Mouse (Mus musculus): Measurements from ENCODE around the gene Krt32.

Gene Krt32

GRCm38 (mm10) chr11:100087861-100088260 is at the start of gene Krt32:
Gene Krt32, minus strand, starts transcription at chr11:100088226.
- DNase-seq (ENCODE audit: low spot score), result no peak

DNA sequence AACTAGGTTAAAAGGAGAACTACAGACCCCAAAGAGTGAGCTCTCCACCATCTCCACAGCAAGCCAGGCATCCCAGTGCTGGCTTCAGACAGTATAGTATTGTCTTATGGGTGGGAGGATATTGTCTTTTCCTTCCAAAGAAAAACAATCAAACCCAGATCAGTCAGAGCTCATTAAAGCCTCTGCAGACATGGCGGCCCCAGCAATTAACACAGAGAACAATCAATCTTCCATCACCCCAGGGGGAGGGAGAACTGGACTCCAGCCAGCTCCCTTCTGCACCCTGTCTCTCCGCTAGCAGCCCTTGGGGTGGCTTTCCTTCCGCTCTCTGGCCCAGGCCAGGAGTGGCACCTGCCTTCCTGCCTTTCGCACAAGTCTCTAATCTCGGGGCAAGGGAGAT is 49.7 kb upstream of the Krt32 start:
- DNase-seq (ENCODE audit: low spot score), result no peak

- DNase-seq (ENCODE audit: low spot score), result no peak
Measured at GRCm38 (mm10) chr11:100136559-100136958, 48.5 kb upstream of the Krt32 start.

DNA sequence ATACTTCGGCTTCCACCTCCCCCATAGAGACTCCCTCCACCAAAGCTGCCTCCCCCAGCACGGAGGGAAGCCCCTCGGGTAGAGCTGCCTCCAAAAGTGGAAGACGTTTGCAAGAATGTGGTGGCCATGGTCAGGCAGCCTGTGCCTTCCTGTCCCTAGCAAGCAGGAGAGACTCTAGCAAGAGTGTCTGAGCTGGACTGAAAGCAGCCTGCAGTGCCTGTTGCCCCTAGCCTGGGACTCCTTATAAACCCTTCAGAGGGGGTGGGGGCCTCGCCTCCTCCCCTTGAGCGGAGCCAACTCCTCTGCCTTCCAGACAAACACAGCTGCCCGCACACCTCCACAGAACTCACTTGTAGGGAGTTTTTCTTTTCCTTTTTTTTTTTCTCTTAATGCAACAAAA is 47.7 kb upstream of the Krt32 start, which contains the start of gene Krt15:
Krt15 (minus strand) TSS at position 198 of the 400 bp plus-strand sequence.
- DNase-seq (ENCODE audit: low spot score), result no peak

GRCm38 (mm10) chr11:100124901-100125300 is 36.9 kb upstream of the Krt32 start:
- DNase-seq (ENCODE audit: low spot score), result no peak

DNA sequence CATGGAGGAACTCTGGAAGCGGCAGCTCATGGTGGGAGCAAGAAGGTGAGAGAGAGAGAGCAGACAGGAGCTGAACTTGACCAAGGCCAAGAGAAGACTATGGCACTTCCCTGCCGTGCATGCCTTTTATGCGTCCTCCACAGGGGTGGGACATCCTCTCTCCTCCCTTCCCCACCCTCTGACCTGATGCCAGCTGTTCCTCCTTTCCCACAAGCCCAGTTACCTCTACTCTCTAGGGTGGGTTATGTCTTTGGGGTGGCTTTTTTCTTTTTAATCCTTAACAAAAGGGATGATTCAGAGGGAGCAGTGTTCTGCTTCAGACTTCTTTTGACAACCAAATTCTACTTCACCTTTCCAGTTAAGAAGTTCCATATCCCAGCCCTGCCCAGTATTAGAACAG is 33.4 kb upstream of the Krt32 start, which contains the start of gene Krt13:
Krt13 (minus strand) TSS at position 101 of the 400 bp plus-strand sequence.
- no peak for DNase-seq (ENCODE audit: low spot score)

DNA sequence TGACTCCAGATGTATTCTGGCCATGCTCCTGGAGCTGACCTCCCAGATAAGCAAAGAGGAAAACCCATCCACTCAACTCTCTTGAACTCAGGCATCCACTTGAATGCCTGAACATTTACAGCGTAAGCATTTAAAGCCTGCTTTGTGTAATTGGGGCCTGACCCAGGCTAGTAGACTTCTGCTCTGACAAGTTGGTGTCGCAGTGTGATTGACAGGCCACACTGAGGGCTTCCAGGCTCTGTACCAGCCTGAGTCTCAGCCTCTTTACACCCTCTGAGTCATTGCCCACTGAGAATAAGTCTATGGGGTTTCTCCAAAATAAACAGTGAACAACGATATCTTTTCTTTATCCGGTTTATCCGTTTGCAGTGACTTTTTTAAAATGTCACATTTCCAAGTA is 32.3 kb upstream of the Krt32 start:
- peak; percentile 23 for DNase-seq (ENCODE audit: low spot score)

DNA sequence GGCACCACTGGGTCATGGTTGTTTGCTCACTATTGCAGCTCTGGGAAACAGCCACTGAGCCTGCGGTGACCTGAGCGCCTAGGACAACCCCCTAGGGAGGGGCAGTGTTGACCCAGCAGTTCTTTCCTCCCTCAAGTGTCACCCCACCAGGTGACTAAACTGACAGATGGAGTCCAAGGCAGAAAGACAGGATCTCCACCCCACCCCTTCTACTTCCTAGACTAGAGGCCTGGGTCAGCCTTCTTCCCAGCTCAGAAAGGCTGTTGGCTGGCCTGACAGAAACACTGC is 25.7 kb upstream of the Krt32 start:
- peak; percentile 52 for DNase-seq (ENCODE audit: low spot score)

DNA sequence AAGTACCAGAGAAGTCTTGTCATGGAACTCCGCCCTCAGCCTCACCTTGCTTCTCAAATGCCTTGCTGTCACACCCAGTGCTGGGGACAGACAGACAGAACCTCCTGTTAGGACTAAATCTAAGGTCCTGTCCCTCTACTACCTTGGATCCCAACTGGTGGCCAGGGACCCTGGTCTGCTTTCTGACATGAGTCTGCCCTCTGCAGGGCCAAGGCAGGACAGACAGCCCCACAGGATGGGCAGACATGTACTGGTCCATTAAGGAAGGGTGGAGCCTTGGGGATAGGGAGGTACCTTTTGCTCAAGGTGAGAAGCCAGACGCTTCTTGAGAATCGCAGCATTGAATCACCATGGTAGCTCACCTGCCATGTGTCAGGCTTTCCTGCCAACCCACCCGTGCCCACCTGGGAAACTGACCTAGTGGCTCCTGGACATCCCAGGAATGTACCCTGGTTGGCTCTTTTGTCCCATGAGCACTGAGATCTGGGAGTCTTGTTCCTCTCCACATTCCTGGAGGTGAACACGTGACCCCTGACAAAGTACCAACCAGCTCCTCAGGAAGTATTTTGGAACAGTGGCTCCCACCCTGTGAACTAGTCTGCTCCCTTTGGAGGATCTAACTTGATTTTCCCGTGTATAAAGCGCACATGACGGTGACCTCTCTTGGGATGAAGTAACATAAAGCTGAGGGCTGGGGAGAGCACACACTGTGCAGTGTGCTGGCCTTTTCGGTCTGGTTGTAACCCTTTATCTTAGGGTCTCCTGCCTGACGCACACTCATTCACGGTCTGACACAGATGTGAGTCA is 25.1 kb upstream of the Krt32 start:
- DNase-seq (ENCODE audit: low spot score), result no peak

DNA sequence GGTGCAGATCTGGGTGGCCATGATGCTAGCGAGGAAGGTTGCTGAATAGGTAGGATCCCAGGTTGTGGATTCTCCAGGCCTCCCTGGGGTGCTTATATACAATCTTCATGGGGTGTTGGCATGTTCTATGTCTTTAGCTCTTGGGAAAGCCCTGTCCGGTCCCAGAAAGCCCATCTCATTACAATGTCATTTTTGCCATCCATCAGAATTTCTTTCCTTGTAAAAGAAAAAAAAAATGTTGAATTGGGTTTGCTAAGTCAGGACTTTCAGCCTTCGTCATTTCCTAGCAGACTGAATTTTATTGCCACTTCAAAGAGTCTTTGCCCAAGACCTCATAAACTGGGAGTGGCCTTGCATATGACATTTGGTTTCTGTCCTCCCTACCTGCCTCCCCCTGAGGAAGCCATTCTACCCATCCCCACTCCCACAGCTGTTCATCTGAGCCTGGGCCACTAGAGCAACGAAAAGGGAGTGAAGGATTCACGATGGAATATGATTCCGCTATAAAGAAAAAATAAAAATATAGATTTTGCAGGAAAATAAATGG is 17.6 kb upstream of the Krt32 start, which contains the start of gene Krt36:
Krt36 (minus strand) TSS at position 51 of the 547 bp plus-strand sequence.
- no peak for DNase-seq (ENCODE audit: low spot score)

- no peak for DNase-seq (ENCODE audit: low spot score)
Measured at GRCm38 (mm10) chr11:100102693-100103429, 14.8 kb upstream of the Krt32 start.

DNA sequence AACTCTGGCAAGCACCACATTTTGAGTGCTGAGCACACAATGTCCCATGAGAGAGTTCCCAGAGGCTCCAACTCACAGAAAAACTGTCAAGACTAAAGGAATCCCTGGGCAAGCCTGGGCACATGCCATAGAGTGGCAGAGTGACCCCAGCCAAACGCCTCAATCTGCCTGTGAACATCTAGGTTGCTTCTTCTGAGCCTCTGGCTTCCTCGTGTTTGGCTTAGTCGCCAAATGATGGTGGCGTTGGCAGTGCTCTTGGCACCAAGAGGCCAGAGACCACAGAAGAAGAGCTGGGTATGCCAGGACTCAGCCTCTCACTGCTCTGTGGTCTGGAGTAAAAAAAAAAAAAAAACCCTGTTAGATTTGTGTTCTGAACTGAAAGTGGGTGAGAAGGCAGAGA is 12.4 kb upstream of the Krt32 start:
- no peak for DNase-seq (ENCODE audit: low spot score)

GRCm38 (mm10) chr11:100097819-100098218 is 9.8 kb upstream of the Krt32 start:
- DNase-seq (ENCODE audit: low spot score), result no peak

GRCm38 (mm10) chr11:100096141-100096540 is 8.1 kb upstream of the Krt32 start, which contains the start of gene Krt35:
Gene Krt35, minus strand, starts transcription at chr11:100096241.
- no peak for DNase-seq (ENCODE audit: low spot score)

DNA sequence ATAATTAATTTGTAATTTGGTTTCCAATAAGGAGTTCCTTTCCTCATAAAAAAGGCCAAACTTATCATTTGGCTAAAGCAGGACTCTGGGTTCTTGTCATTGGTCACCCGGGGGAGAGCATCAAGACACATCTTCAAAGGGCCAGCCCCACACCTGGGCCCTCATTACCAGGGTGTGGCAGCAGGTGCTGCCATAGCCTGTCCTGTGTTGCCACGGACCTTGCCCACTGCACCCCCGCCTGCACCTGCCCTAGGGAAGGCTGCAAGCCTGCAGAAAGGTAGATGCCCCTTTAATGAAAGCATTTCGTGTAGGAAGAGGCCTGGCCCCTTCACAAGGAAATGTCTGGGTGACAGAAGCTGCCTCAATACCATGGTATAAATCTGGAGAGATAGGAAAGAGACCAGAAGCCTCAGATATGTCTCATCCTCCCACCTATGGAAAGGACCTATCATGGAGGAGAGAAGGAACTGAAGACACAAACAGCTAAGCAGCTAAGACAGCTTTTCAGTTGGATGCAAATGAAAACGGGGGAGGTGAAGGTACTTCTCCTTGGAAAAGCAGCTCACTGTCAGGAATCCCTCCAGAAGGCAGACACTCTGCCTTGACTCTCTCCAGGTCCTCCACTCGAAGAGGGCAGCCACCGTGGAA is 476 bp upstream of the Krt32 start:
- no peak for DNase-seq (ENCODE audit: low spot score)

- DNase-seq (ENCODE audit: low spot score), result no peak
Measured at GRCm38 (mm10) chr11:100073873-100074272, 14.2 kb downstream of the Krt32 start.

DNA sequence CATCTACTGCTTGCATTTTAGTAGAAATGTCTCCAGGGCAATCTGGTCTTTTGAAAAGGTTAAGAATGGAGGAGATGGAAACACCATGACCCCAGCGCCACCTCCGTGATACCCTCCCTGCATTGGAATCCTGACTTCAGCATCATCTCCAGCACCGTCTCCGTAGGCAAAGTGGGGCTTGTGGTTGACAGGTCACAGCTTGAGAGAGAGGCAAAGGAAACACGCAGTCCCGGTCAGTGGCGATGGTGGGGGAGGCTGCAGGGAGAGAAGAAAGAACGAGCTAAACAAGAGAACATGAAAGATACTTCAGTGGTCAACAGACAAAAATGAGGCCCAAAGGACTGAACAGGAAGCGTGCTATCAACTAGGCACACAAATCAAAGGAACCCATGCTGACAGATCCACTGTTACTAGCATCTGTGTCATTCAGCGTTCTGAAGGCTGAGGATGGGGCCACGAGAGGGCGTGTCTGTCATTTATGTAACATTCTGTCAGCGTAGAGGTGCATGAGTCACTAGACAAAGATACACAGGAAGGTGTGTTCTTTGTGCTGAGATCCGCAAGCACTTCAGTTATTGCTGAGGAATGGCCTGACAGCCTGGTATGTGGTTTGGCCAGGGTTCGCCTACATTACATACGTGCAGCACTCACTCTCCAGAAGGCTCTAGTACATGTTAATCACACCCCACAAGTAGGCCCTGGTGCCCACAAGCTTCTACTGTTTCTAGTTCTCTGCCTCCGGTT is 20.6 kb downstream of the Krt32 start:
- DNase-seq (ENCODE audit: low spot score), result peak; percentile 69

DNA sequence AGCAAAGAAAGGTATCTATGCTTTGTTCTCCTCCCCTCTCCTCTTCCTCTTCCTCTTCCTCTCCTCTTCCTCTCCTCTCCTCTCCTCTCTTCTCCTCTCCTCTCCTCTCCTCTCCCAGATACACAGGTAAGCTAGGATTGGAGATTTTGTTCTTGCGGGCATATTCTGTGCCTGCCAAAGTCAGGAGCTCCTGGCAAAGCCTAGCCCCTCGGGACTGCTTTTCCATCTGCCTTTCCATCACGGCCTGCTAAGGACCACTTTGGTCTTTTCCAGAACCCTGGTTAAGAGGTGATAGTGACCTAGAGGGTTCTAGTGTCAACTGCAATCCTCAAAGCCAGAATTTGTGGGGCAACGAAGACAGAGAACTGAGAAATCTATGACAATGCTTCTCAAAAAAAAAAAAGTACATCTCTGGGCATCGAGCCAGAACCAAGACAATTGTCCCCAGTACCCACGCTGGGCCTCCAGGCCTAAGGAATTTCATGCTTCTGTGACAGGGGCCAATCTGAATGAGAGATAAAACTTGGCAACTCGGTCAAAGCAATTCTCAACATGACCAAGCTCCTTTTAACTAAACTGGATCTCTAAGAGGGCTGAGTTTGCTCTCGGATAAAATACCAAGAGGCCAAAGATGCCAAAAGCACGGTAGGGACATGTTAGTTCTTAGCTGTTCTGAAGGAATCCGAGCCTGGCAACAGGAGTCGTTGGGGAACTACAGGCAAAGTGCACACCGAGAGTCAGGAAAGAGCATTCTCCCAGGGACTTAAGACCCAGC is 21.6 kb downstream of the Krt32 start:
- DNase-seq (ENCODE audit: low spot score), result no peak

GRCm38 (mm10) chr11:100058875-100059274 is 29.2 kb downstream of the Krt32 start:
- DNase-seq (ENCODE audit: low spot score), result no peak

DNA sequence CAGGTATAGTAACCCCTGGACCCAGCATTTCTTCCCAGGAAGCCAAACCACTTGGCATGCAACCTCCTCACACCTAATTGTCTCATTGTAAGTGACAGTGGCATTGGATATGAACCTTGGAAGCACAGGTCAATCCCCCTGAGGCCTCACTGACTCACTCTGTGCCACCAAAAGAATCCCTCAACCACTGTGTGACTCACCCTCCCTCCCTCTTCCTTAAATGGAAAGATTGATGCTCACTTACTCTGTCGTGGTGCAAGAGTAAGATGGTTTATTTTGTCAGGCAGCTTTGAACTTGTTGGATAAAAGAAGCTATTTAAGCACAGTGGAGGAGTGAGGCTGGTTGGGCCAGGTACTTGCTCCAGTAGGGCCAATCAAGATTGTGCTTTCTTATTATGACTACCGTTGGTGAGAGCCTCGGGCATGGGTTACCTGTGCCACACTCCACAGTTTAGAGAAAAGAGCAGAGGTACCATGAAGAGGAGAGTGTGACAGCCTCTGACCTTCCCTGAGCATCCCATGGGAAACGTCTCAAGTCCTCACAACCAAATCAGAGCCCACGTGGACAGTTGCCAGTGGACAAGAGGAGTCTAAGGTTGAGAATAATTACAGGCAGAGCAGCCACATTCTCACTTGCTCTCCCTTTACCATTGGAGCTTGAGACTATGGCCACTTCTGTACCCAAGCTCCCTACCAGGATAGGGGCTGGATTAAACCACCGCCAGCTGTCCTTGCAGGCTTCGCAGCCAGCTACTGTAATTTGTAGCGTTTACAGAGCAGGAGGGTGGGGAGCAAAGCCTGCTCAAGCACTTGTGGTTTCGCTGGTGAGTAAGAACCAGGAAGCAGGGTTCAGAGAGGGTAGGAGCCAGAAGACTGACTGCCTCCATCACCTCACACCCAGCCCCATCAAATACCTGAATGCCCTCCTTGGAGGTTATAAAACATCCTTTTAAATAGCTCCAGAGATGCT is 32.1 kb downstream of the Krt32 start:
- peak; percentile 8 for DNase-seq (ENCODE audit: low spot score)

Measured in lung, postnatal 25 days (tissue).